Mouse (Mus musculus): ENCODE data around the gene Arf1. TPM values are rescaled to one million over a fixed set of nuclear protein-coding genes. Genes with fewer than 3 reads are reported as not detected.

Arf1 gene
- polyA plus RNA-seq (2015; fragmentation: Nextera tagmentation; extraction: Ambion mirVana): 574 and 605 TPM in 2 replicates

DNA sequence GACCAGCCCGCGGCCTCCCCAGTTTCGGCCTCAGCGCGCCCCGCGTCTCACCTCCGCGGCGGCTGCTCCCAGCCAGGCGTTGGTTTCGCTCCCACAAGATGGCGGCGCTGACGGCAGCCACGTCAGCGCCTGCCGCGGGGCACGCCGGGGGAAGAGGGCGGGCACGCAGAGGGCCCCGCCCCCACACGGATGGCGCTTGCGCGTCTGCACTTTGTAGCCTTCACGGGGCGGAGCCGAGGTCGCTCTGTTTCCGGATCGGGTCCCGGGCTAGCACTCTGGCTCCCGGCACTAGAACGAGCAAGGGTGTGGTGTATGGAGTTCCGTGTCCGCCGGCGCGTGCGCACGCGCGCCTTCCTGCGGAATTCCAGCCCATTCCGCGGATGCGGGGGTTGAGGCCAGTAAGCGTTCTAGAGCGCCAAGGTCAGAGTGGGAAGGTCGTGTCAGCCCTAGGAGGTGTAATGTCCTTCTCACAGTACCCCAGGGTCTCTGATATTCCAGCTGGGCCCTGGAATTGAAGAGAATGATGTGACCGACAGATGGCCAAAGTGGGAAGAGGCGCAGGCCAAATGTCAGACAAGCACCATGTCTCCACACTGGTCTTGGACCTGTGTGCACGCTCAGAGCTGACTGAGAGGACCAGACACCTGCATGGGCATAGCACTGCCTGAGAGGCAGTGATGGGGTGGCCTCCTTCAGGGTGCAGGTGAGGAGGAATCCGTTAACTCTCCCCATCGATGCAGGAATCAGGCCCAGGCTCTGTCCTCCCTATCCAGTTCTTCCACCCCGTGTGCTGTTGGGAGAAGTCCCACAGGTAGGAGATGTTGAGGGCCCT, at the start of gene Arf1:
Arf1 (minus strand) TSS at position 149 of the 832 bp plus-strand sequence.
- WGBS: 4% methylated on average over 57 of the region's 59 CpGs
- Histone ChIP-seq H3K9me3 (ENCODE audit: control insufficient read depth) (no peaks in the 10 kb centered on the region), H3K27ac (ENCODE audit: low read depth, low read length) (peak within 1 kb of the TSS; percentile 100), H3K27me3 (replicated peaks; ENCODE audit: control insufficient read depth, insufficient read depth, low read length) (no peaks in the 10 kb centered on the region), H3K4me1 (replicated peaks; ENCODE audit: control insufficient read depth, insufficient read depth, low read length) (peaks cover 9% of the 10 kb centered on the region; the same call in 1 of the 2 replicates), H3K4me3 (ENCODE audit: low read depth, low read length) (peak within 1 kb of the TSS; percentile 99), H3K36me3 (ENCODE audit: control insufficient read depth, insufficient read depth) (peaks cover 4% of the 10 kb centered on the region; the same call in 1 of the 2 replicates), H3K9ac (ENCODE audit: low read depth, low read length) (peak within 1 kb of the TSS; percentile 100), H3K4me2 (replicated peaks; ENCODE audit: low read depth) (peak within 1 kb of the TSS; percentile 74)
- TF ChIP-seq CTCF (IDR thresholded peaks at IDR 0.05; ENCODE audit: low read depth): 0 out of 2 replicates have a peak, but pooled peaks have one; percentile 13
- peak; percentile 93 for ATAC-seq

- Histone ChIP-seq H3K9me3 (ENCODE audit: control insufficient read depth) (no peaks in the 10 kb centered on the region), H3K4me3 (ENCODE audit: low read depth, low read length) (no peak overlapping the region), H3K9ac (ENCODE audit: low read depth, low read length) (no peak overlapping the region), H3K27ac (ENCODE audit: low read depth, low read length) (no peak overlapping the region), H3K27me3 (replicated peaks; ENCODE audit: control insufficient read depth, insufficient read depth, low read length) (peaks cover 19% of the 10 kb centered on the region; the same call in 1 of the 2 replicates), H3K36me3 (ENCODE audit: control insufficient read depth, insufficient read depth) (no peaks in the 10 kb centered on the region), H3K4me2 (replicated peaks; ENCODE audit: low read depth) (no peak overlapping the region), H3K4me1 (replicated peaks; ENCODE audit: control insufficient read depth, insufficient read depth, low read length) (no peaks in the 10 kb centered on the region)
- ATAC-seq: peak; percentile 66; the same call in 1 of the 2 replicates
- TF ChIP-seq CTCF (IDR thresholded peaks at IDR 0.05; ENCODE audit: low read depth): no peak
- 13% methylated on average over 2 of the region's 2 CpGs for WGBS
These were observed 48.8 kb upstream of the Arf1 start for GRCm38 (mm10) chr11:59276877-59277276.

- Histone ChIP-seq H3K27me3 (replicated peaks; ENCODE audit: control insufficient read depth, insufficient read depth, low read length) (peaks cover 7% of the 10 kb centered on the region; the same call in 1 of the 2 replicates), H3K9ac (ENCODE audit: low read depth, low read length) (no peak overlapping the region), H3K4me1 (replicated peaks; ENCODE audit: control insufficient read depth, insufficient read depth, low read length) (no peaks in the 10 kb centered on the region), H3K36me3 (ENCODE audit: control insufficient read depth, insufficient read depth) (no peaks in the 10 kb centered on the region), H3K27ac (ENCODE audit: low read depth, low read length) (no peak overlapping the region), H3K4me2 (replicated peaks; ENCODE audit: low read depth) (no peak overlapping the region), H3K9me3 (ENCODE audit: control insufficient read depth) (no peaks in the 10 kb centered on the region), H3K4me3 (ENCODE audit: low read depth, low read length) (no peak overlapping the region)
- 77% methylated on average over 3 of the region's 3 CpGs for WGBS
- TF ChIP-seq CTCF (IDR thresholded peaks at IDR 0.05; ENCODE audit: low read depth): no peak
- ATAC-seq: no peak
These were observed 46.1 kb upstream of the Arf1 start for GRCm38 (mm10) chr11:59274184-59274583.

DNA sequence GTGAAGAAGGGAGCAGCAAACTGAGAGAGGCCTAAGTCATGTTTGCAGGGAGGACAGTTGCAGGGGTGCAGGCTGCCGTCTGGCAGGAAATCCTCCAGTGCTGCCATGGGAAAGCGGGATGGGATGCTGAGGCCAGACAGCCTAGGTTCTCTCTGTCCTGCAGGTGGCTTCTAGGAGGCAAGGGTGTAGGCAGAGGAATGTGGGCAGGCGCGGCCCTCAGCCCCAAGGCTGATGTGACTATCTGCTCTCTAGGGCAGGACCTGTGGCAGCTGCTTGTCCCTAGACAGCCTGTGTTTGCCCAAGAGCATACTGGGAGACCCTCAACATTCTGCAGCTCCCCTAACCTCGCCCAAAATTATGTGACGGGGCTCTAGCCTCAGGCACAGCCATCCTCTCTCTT, 38.7 kb upstream of the Arf1 start:
- no peak for ATAC-seq
- Histone ChIP-seq H3K4me3 (ENCODE audit: low read depth, low read length) (no peak overlapping the region), H3K4me1 (replicated peaks; ENCODE audit: control insufficient read depth, insufficient read depth, low read length) (0 out of 2 replicates have a peak, but pooled peaks cover 5% of the 10 kb centered on the region), H3K36me3 (ENCODE audit: control insufficient read depth, insufficient read depth) (no peaks in the 10 kb centered on the region), H3K27me3 (replicated peaks; ENCODE audit: control insufficient read depth, insufficient read depth, low read length) (peaks cover 31% of the 10 kb centered on the region), H3K27ac (ENCODE audit: low read depth, low read length) (no peak overlapping the region), H3K9ac (ENCODE audit: low read depth, low read length) (no peak overlapping the region), H3K9me3 (ENCODE audit: control insufficient read depth) (no peaks in the 10 kb centered on the region), H3K4me2 (replicated peaks; ENCODE audit: low read depth) (no peak overlapping the region)
- WGBS: 26% methylated on average over 6 of the region's 6 CpGs
- no peak for TF ChIP-seq CTCF (IDR thresholded peaks at IDR 0.05; ENCODE audit: low read depth)

DNA sequence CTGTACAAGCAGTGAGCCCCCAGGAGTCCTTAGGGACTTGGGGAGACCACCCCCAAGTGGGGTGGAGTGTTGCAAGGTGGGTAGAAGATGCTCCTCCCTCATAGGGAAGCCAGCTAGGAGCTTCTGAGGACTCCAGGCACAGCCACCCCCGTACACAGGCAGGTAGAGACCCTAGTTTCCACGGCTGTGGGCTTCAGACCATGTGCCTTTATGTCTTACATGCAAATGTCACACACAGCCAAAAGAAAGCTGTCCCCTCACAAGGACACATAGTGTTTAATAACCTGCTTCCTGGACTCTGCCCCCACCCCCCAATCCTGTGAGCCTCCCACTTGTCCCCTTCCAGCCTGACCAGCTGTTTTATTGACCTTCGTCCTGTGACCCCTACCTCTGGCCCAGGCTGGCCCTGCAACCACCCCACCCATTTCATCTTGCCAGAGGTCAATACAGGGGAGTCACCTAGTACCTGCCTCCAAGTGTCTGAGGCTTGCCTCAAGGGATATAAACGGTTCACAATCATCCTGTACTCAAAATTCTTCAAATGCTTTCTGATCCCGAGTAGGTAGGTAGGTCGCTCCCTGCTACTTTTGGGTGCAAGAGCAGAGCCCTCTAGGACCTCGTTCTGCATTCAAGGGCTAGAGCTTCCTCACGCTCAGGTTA, 37.2 kb upstream of the Arf1 start:
- Histone ChIP-seq H3K4me3 (ENCODE audit: low read depth, low read length) (no peak overlapping the region), H3K27me3 (replicated peaks; ENCODE audit: control insufficient read depth, insufficient read depth, low read length) (peaks cover 31% of the 10 kb centered on the region), H3K9ac (ENCODE audit: low read depth, low read length) (no peak overlapping the region), H3K9me3 (ENCODE audit: control insufficient read depth) (no peaks in the 10 kb centered on the region), H3K4me2 (replicated peaks; ENCODE audit: low read depth) (no peak overlapping the region), H3K4me1 (replicated peaks; ENCODE audit: control insufficient read depth, insufficient read depth, low read length) (0 out of 2 replicates have a peak, but pooled peaks cover 12% of the 10 kb centered on the region), H3K27ac (ENCODE audit: low read depth, low read length) (no peak overlapping the region), H3K36me3 (ENCODE audit: control insufficient read depth, insufficient read depth) (no peaks in the 10 kb centered on the region)
- no peak for TF ChIP-seq CTCF (IDR thresholded peaks at IDR 0.05; ENCODE audit: low read depth)
- WGBS: 64% methylated on average over 8 of the region's 8 CpGs
- no peak for ATAC-seq

DNA sequence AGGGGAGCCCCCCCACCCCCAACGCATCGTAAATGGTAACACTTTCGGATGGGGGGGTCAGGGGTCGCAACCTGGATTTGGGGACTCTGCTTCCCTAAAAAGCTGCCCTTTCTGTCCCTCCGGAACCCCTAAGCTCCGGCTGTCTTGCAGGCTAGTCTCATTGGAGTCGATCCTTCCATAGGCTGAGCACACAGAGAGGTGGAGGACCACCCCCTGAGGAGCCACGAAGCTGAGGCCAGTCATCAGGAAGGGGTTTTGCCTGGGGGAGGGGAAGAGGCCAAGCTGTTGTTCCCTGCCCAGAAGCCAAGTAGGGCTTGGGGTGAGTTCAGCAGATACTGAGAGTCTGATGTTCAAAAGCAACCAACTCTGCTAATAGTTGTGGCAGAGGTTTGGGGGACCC, 36.5 kb upstream of the Arf1 start:
- Histone ChIP-seq H3K4me2 (replicated peaks; ENCODE audit: low read depth) (peak overlapping the region; percentile 96), H3K9me3 (ENCODE audit: control insufficient read depth) (no peaks in the 10 kb centered on the region), H3K9ac (ENCODE audit: low read depth, low read length) (peak overlapping the region; percentile 50; the same call in 1 of the 2 replicates), H3K4me1 (replicated peaks; ENCODE audit: control insufficient read depth, insufficient read depth, low read length) (0 out of 2 replicates have a peak, but pooled peaks cover 13% of the 10 kb centered on the region), H3K36me3 (ENCODE audit: control insufficient read depth, insufficient read depth) (no peaks in the 10 kb centered on the region), H3K27ac (ENCODE audit: low read depth, low read length) (no peak overlapping the region), H3K4me3 (ENCODE audit: low read depth, low read length) (peak overlapping the region; percentile 54), H3K27me3 (replicated peaks; ENCODE audit: control insufficient read depth, insufficient read depth, low read length) (peaks cover 31% of the 10 kb centered on the region)
- 12% methylated on average over 8 of the region's 8 CpGs for WGBS
- no peak for ATAC-seq
- no peak for TF ChIP-seq CTCF (IDR thresholded peaks at IDR 0.05; ENCODE audit: low read depth)

Data from intestine, postnatal 0 days (tissue).